Mouse (Mus musculus) spleen, adult 2 months (tissue): Measurements from ENCODE around the gene Supt3. TPM values are rescaled to one million over a fixed set of nuclear protein-coding genes. Genes with fewer than 3 reads are reported as not detected.

Experiments used
- DNase-seq, 2 experiments: peaks; one replicate each; pipeline versions ENCODE4 v3.0.0 to v3.0.0-alpha.2; 2012 to 2021; ENCODE audit warnings: low spot score in 2 of 2, low read depth in 1 of 2
- H3K27ac ChIP-seq: fragments of 200-500 bp; 2 replicates; pipeline ENCODE4 v1.5.1; 2012; ENCODE audit warnings: low read length, inconsistent platforms; ENCODE audit not compliant: insufficient read depth
- H3K27me3 ChIP-seq: fragments of 200-500 bp; 2 replicates; pipeline ENCODE4 v1.6.1; 2012; ENCODE audit warnings: mild to moderate bottlenecking, moderate library complexity, low read length, inconsistent platforms; ENCODE audit not compliant: control insufficient read depth, insufficient read depth
- H3K36me3 ChIP-seq: fragments of 200-500 bp; 2 replicates; pipeline ENCODE4 v1.6.1; 2012; ENCODE audit warnings: mild to moderate bottlenecking, low read length, inconsistent platforms; ENCODE audit not compliant: control insufficient read depth, insufficient read depth
- H3K4me1 ChIP-seq: fragments of 200-500 bp; 2 replicates; pipeline ENCODE4 v1.6.1; 2011; ENCODE audit warnings: inconsistent platforms; ENCODE audit not compliant: control insufficient read depth, insufficient read depth, insufficient read length
- H3K4me3 ChIP-seq: fragments of 200-500 bp; 2 replicates; pipeline ENCODE4 v1.5.1; 2011; ENCODE audit warnings: mild to moderate bottlenecking, inconsistent platforms; ENCODE audit not compliant: insufficient read depth, insufficient read length; ENCODE audit errors: extremely low read depth
- CTCF ChIP-seq: fragments of 200-500 bp; IDR thresholded peaks from 2 replicates; pipeline ENCODE4 v1.5.1; 2011; ENCODE audit warnings: mild to moderate bottlenecking, inconsistent platforms; ENCODE audit not compliant: insufficient read depth, insufficient read length, insufficient replicate concordance; ENCODE audit errors: extremely low read depth
- POLR2A ChIP-seq: fragments of 200-500 bp; IDR thresholded peaks from 2 replicates; pipeline ENCODE4 v1.6.1; 2011; ENCODE audit warnings: low read depth, low read length, inconsistent platforms
- WGBS: fragments of 180-500 bp; shearing (Covaris S2); methylation state at CpG from one replicate; pipeline ENCODE4 v1.1.7; 2018; 5-methylcytosine and 5-hydroxymethylcytosine counted together
- polyA plus RNA-seq: library from polyadenylated mRNA; depleted of rRNA; stranded (reverse); fragments of >200 nt; gene quantifications from 2 replicates; pipeline ENCODE4 v1.2.3, GENCODE M21; 2012

Gene Supt3
- polyA plus RNA-seq, 1 experiment, result 3.2 TPM

DNA sequence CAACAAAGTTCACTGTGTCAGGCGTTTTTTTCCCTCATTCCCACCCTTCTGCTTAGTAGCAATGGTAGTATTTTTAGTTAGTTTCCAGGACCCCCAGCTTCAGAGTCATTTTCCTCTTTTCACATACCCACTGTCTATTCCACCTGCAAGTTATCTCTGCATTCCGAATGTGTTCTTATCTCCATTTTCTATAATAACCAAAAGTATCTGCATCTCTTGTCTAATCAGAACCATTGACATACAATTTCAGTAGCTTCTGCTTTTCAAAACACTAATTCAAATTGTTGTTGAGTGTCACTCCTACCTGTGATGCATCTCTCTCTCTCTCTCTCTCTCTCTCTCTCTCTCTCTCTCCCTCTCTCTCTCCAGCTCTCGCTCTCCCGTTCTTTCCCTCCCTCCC, 3.4 kb downstream of the Supt3 start:
- H3K27ac ChIP-seq, result no peak overlapping the region
- no peak for TF ChIP-seq POLR2A
- no peak for TF ChIP-seq CTCF
- no peaks in the 10 kb centered on the region for H3K4me1 ChIP-seq
- no peaks in the 10 kb centered on the region for H3K36me3 ChIP-seq
- WGBS, result 80% methylated on average over 4 of the region's 4 CpGs
- no peak overlapping the region for H3K4me3 ChIP-seq
- DNase-seq, result no peak
- no peaks in the 10 kb centered on the region for H3K27me3 ChIP-seq

DNA sequence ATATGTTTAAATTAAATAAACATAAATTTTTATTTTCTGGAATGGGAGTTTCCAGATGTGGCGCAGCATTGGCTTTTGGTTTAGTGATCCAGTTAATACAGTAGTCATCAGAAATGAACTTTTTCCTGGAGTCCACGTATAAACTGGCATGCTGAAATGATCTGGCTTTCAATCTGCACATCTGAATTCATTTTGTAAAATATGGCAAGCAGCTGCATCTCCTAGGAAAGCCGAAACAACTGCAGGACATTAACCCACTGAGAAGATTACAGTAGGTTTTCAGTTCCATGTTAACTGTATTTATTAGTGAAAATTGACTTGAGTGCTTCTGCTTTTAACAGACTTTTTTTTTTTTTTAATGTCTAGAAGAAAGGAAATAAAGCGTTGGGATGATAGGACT, 5.4 kb downstream of the Supt3 start:
- Histone ChIP-seq H3K27me3 (no peaks in the 10 kb centered on the region), H3K4me3 (no peak overlapping the region), H3K36me3 (no peaks in the 10 kb centered on the region), H3K27ac (no peak overlapping the region), H3K4me1 (no peaks in the 10 kb centered on the region)
- TF ChIP-seq CTCF (no peak), POLR2A (no peak)
- 88% methylated on average over 4 of the region's 4 CpGs for WGBS
- DNase-seq, result no peak

GRCm38 (mm10) chr17:44783143-44783542, 6.2 kb downstream of the Supt3 start:
- H3K4me3 ChIP-seq, result no peak overlapping the region
- H3K27me3 ChIP-seq, result no peaks in the 10 kb centered on the region
- H3K36me3 ChIP-seq, result no peaks in the 10 kb centered on the region
- no peak for DNase-seq
- H3K27ac ChIP-seq, result no peak overlapping the region
- H3K4me1 ChIP-seq, result no peaks in the 10 kb centered on the region
- TF ChIP-seq CTCF (no peak), POLR2A (no peak)
- WGBS, result 68% methylated on average over 2 of the region's 2 CpGs

DNA sequence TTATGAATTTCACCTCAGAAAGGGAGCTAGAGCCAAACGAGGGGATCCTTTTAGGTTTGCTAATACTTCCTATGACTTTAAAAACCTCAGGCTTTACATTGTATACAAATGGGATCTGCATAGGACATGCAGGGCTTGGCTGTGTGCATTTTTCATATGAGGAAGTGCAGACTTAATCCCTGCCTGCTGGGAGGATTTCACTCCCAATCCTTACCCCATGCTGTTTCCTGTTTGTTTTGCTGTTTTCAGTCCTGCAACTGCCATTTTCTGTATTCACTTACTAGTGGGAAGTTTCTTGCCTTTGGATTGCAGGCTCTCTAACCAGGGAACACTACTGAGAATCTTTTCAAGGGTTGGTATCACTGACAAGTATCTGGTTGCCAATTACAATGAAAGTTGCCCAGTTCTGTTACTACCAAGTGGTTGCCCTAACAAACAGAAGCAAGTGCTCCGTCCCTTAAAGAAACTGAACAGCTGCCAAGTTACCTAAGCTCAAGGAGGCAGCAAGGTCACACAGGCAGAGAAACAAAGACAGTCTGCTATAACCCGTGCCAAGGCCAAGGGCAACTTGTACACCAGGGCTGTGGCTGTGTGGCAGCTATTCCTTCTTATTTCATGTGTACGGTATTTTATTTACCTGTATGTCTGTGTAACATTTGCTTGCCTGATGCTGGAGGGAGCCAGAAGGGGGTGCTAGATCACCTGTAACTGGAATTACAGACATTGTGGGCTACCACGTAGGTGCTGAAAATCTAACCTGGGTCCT, 12.2 kb downstream of the Supt3 start:
- no peak overlapping the region for H3K27ac ChIP-seq
- H3K4me1 ChIP-seq, result peaks cover 5% of the 10 kb centered on the region; the same call in 1 of the 2 replicates
- H3K27me3 ChIP-seq, result no peaks in the 10 kb centered on the region
- no peak overlapping the region for H3K4me3 ChIP-seq
- no peaks in the 10 kb centered on the region for H3K36me3 ChIP-seq
- DNase-seq, result no peak
- 92% methylated on average over 5 of the region's 5 CpGs for WGBS
- TF ChIP-seq POLR2A (no peak), CTCF (no peak)

DNA sequence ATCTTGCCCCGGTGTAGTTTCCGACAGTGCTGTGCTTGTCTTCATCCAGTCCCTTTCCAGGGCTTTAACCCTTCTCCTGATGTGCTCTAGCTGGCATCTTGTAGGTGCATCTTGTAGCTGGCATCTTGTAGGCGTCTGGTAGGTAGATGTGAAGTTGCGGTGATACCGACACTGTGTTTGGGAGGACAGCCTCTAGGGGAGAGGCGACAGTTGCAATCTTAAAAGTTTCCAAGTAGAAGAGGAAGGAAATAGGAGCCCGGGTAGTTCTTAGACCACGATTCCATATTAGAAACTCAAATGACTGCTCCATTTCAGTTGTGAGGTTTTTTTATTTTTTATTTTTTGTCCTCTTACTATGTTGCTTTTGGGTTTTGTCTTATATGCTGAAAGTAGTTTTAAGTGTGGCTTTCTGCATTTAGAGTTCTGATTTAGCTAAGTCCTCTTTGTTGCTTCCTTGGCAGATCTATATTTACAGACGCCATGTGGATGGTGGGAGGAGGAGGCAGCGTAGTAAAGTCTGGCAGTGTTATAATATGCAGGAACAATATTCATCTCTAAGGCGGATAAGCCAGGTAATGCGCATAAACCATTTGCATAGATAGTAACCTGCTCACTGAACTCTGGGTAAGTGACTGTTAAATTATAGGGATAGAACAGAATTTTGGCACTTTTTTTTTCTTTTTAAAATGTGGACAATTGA, 15.4 kb downstream of the Supt3 start:
- Histone ChIP-seq H3K4me3 (no peak overlapping the region), H3K27me3 (no peaks in the 10 kb centered on the region), H3K4me1 (peaks cover 5% of the 10 kb centered on the region; the same call in 1 of the 2 replicates), H3K36me3 (no peaks in the 10 kb centered on the region; the same call in 1 of the 2 replicates), H3K27ac (no peak overlapping the region)
- WGBS, result 46% methylated on average over 12 of the region's 12 CpGs
- DNase-seq, result no peak
- no peak for TF ChIP-seq POLR2A
- no peak for TF ChIP-seq CTCF

DNA sequence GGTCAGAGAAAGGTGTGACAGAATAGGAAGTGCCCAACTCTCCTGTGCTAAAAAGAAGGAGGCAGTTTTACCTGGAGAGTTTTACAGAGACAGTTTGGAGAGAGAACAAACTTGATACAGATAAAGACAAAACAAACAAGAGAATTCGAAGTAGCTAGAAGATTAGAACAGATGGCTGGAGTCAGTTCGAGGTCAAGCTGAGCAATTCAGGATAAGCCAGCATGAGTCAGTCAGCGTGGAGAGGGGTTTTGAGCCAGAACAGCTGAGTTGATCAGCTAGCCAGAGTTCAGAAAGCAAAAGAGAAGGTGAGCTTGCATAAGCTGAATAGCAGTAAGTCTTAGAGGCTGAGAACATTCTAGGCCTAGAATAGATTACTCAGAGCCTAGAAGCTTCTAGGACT, 20.4 kb downstream of the Supt3 start:
- WGBS, result 75% methylated on average over 3 of the region's 3 CpGs
- H3K27me3 ChIP-seq, result no peaks in the 10 kb centered on the region
- TF ChIP-seq CTCF (no peak), POLR2A (no peak)
- H3K4me3 ChIP-seq, result no peak overlapping the region
- H3K27ac ChIP-seq, result no peak overlapping the region
- H3K4me1 ChIP-seq, result no peaks in the 10 kb centered on the region
- no peak for DNase-seq
- H3K36me3 ChIP-seq, result no peaks in the 10 kb centered on the region; the same call in 1 of the 2 replicates

- no peaks in the 10 kb centered on the region for H3K36me3 ChIP-seq
- no peak overlapping the region for H3K4me3 ChIP-seq
- no peaks in the 10 kb centered on the region for H3K27me3 ChIP-seq
- no peak for TF ChIP-seq CTCF
- no peak for TF ChIP-seq POLR2A
- no peaks in the 10 kb centered on the region for H3K4me1 ChIP-seq
- H3K27ac ChIP-seq, result no peak overlapping the region
- WGBS, result 87% methylated on average over 1 of the region's 1 CpGs
- no peak for DNase-seq
Measured at GRCm38 (mm10) chr17:44807031-44807430, 30.1 kb downstream of the Supt3 start.
